Mouse (Mus musculus) common myeloid progenitor, adult 5-6 weeks (primary cell): Measurements from ENCODE around the gene Sema4b. TPM values are rescaled to one million over a fixed set of nuclear protein-coding genes. Genes with fewer than 3 reads are reported as not detected.
A peak's percentile ranks its signal among the peaks of the same experiment; 100 is the strongest.

Experiments used
- ATAC-seq: replicated peaks from 2 replicates; pipeline ENCODE4 v1.8.0; 2016; ENCODE audit warnings: low read depth, mild to moderate bottlenecking, moderate TSS enrichment, inconsistent platforms; ENCODE audit not compliant: poor library complexity, severe bottlenecking
- total RNA-seq: library from RNA; stranded (forward); fragments of 200-1000, 187-1606 nt; gene quantifications from 2 replicates; pipeline ENCODE4 v1.2.3, GENCODE M21; 2017

Gene Sema4b
- total RNA-seq, 1 experiment from 2014 or later: 6.3 TPM

DNA sequence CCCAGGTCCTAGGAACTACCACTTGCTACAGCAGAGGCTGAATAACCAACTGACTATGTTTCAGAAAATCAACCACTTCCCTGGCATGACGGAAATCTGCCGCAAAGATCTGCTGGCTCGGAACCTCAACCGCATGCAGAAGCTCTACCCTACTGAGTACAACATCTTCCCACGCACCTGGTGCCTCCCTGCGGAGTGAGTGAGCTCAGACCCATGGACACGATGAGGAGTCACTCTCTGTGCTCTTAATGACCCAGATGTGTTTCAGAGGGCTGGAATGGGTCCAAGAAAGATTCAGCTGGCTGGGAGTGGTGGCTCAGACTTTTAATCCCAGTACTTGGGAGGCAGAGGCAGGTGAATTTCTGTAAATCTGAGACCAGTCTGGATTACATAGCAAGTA is 65.8 kb downstream of the Sema4b start:
- no peak for ATAC-seq

DNA sequence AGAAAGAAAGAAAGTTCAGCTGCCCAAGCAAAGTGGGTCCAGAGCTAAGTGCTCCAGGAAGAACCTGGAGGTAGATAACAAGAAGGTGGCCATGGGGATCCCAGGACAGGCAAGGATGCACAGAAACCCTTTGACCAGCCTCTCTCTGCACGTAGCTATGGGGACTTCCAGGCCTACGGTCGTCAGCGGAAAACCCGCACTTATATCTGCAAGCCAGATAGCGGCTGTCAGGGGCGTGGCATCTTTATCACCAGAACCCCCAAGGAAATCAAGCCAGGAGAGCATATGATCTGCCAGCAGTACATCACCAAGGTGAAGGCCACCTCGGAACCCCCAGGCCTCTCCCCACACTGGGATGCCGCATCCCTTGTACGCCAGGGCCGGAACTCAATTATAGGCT is 66.2 kb downstream of the Sema4b start:
- ATAC-seq: no peak

DNA sequence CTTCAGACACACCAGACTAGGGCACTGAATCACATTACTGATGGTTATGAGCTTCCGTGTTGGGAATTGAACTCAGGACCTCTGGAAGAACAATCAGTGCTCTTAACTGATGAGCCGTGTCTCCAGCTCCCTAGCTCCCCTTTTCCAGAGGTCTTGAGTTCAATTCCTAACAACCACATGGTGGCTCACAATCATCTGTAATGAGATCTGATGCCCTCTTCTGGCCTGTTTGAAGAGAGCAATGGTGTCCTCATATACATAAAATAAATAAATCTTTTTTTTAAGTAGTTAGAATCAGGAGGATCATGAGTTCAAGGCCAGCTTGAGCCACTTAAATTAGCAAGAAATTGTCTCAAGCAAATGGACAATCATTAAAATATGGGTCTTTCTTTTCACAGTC is 69.3 kb downstream of the Sema4b start:
- ATAC-seq: no peak

DNA sequence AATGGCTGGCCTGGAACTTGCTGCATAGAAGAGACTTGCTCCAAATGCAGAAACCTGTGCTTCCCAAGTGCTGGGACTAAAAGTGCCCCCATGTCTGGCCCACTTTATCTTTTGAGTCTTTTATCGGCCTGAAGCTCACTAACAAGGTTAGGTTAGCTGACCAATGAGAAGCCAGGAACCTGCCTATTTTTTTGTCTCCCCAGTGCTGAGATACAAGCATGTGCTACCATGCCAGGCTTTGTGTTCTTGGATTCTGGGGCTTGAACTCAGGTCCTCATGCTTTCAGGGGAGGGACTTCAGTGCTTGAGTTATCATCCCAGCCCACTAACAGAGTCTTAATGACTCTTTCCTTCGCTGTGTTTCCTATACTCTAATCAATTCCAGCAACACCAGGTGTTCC is 71.1 kb downstream of the Sema4b start:
- ATAC-seq: no peak

DNA sequence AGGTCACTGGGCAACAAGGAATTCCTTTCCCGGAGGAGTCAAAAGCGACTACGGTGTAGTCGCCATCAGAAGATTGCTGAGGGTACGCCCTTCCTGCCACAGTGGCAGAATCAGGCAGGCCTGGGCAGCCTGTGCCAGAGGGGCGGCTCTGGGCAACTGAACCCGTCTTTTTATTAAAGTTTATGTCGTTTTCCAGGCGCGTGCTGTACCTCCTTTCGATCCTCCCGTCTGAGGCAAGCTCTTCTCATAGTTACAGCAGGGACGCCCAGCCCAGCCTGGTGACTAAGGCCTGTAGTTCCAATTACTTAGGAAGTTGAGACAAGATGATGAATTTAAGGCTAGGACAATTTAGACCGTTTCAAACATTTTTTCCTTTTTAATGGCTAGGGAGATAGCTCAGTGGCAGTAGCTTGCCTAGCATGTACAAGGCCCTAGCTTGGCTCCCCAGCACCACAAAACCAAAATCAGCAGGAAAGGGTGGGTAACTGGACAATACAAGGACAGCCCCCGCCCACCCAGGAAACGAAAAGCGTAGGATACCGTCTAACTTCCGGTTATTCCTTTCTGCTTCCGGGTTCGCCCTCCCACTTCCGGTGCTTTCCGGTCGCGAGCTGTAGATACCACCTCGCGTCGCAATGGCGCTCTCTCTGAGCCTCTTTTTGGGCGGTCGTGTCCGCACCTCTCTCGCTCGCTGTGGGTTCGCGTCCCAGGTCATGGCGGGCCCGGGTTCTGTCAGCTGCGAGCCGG is 74.2 kb downstream of the Sema4b start, which contains the start of gene Ngrn:
Gene Ngrn (plus strand): TSS at position 591 of the 747 bp plus-strand sequence.
- peak; percentile 92 for ATAC-seq

DNA sequence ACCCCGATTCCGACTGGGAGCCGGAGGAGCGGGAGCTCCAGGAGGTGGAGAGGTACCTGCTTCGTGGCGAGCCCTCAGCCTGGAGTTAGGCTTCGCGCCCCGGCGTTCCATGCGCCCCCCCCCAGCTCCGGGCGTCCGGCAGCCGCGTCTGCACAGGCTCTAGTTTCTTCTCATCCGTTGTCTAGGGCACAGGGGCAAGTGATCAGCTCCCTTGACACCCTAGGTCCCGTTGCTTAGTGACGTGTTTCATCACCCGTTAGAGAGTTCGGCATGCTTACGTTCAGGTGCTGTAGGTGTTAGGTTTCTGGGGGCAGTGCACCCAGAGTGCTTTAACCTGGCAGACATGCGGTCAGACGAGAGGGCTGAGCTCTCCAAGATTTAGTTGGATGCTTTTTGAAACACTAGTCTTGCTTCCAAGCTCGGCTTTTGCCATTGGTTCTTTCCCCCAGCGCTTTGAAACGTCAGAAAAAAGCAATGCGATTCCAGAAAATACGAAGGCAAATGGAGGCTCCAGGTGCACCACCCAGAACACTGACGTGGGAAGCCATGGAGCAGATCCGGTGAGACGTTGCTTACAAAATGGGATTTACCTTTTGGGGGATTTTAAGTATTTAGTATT is 74.8 kb downstream of the Sema4b start:
- ATAC-seq: no peak; the same call in 1 of the 2 replicates

DNA sequence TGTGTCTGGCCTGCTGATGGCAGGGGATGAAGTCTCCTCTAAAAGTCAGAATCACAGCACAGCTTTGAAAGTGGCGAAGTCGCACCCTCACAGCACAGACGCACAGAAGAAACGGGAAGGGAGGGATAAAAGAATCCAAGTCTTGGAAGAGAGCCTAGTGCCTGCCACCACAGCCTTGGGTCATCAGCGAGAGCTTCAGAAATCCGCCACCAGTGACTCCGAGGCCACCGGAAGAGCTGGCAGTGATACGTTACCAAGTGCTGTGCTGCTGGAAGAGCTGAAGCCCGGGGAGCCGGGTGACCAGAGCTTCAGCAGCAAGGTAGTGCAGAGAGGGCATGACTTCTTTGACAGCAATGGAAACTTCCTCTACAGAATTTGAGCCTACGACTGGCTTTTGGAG is 78.0 kb downstream of the Sema4b start:
- ATAC-seq: no peak

DNA sequence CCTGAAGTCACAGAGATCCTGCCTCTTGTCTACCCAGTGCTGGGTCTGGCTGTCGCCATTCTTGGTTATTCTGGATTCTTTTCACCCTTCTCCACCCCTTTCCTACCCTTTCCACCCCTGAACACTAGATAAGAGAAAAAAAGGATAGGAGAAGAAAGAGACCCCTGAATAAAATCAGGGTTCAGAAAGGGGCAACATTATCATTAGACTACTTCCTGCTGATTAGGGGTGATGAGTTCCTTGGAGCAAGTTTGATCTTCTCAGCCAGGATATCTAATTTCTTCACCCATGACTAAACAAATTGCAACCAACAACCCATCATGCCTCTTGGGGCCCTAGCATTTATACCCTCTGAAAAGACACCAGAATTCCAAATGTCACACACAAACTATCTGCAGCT is 81.1 kb downstream of the Sema4b start:
- ATAC-seq: no peak

DNA sequence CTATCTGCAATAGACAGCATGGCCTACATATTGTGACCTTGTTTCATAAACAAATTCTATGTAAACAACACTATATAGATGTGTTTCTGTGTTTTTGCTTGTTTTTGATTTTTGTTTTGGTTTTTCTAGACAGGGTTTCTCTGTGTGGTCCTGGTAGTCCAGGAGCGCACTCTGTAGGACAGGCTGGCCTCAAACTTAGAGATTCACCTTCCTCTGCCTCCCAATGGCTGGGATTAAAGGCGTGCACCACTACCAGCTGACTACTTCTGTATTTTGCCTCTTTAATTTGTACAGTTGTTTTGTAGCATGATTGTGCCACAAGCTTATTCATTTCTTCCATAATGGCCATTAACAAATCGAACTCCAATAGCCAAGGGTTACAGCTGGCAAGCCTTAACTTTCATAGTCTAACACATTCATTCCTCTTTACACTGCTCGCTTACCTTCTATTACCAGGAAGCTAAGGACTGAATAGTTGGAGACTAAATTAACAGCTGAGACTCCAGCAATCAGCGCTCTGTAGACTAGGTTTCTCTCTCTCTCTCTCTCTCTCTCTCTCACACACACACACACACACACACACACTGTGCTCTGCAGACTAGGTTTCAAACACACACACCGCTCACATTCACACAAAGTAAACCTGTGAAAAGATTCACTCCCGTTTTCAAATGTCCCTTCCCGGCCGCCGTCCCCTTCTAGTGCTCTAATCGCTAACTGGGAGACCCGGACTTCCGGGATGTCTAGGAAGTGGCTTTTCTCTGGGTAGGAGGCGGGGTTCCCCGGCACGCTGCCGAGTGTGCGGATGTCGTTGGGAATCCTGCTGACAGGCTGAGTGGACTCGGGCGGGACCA is 82.5 kb downstream of the Sema4b start, which contains the start of gene Vps33b:
Gene Vps33b (plus strand): TSS at position 753 of the 854 bp plus-strand sequence.
- peak; percentile 97 for ATAC-seq

DNA sequence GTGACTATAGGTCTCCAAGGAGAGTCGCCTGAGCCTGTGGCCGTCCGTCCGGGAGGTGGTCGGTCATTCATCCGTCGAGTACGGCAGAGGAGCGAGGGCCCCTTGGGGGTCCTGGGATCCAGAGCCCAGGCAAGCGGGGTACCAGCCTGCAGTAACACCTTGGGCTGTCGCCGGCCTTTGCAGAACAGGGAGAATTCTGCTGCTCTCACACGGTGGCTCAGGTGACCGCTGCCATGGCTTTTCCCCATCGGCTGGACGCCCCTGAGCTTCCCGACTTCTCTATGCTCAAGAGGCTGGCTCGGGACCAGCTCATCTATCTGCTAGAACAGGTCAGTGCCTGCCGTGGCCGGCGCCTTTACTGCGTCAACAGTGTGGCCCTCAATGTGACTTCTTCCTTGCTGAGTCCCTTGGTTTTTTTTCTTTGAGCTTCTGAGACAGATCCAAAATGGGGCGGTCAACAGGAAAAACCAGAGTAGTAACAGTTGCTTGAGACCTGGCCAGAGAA is 83.2 kb downstream of the Sema4b start:
- peak; percentile 37 for ATAC-seq

DNA sequence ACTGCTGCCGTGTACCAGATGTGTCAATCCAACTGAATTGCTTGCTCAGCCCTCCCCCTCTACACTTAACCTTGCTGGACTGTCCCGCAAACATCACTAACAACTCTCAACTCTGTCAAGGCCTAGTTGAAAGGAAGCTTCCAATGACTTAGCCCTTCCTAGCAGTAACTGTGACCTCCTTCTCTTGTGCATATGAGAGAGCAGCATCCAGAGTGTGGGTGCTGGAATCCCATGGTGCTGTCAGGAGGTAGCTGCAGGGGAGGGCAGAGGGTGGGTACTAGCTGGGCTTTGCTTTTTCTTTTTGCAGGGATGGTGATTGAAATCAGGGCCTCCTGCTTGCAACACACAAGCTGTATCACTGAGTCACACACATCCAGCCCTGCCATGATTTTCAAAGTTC is 86.8 kb downstream of the Sema4b start:
- ATAC-seq: no peak

Other genes with a start within 250 kb of the Sema4b start
- 17.8 and 20.4 TPM in 2 replicates for gene Zfp710, start 162.0 kb upstream of the Sema4b start, total RNA-seq
- 233 and 240 TPM in 2 replicates for gene Idh2, start 71.4 kb upstream of the Sema4b start, total RNA-seq
- gene Cib1, start 46.0 kb downstream of the Sema4b start, total RNA-seq: 35.9 and 42.2 TPM in 2 replicates
- 0.97 and 2.2 TPM in 2 replicates for gene Gdpgp1, start 46.0 kb downstream of the Sema4b start, total RNA-seq
- 0.29 TPM in 1 of 2 replicates, not detected in the other for gene Ttll13, start 59.5 kb downstream of the Sema4b start, total RNA-seq
- gene Ngrn, start 74.4 kb downstream of the Sema4b start, total RNA-seq: 23.2 and 31.0 TPM in 2 replicates
- gene Vps33b, start 82.8 kb downstream of the Sema4b start, total RNA-seq: 31.7 and 31.8 TPM in 2 replicates
- gene Prc1, start 107.6 kb downstream of the Sema4b start, total RNA-seq: 145 and 156 TPM in 2 replicates
- gene Rccd1, start 137.6 kb downstream of the Sema4b start, total RNA-seq: 12.6 and 19.0 TPM in 2 replicates
- gene Unc45a, start 154.2 kb downstream of the Sema4b start, total RNA-seq: 15.3 and 15.8 TPM in 2 replicates
- gene Hddc3, start 156.3 kb downstream of the Sema4b start, total RNA-seq: 10.5 and 18.4 TPM in 2 replicates
- gene Man2a2, start 184.5 kb downstream of the Sema4b start, total RNA-seq: 36.1 and 38.4 TPM in 2 replicates
- 70.4 and 105 TPM in 2 replicates for gene Fes, start 201.1 kb downstream of the Sema4b start, total RNA-seq
- 12.2 and 14.4 TPM in 2 replicates for gene Furin, start 218.6 kb downstream of the Sema4b start, total RNA-seq